Mouse (Mus musculus): ENCODE measurements around the gene Syap1. TPM values are rescaled to one million over a fixed set of nuclear protein-coding genes. Genes with fewer than 3 reads are reported as not detected.
A peak's percentile ranks its signal among the peaks of the same experiment; 100 is the strongest.
"Not testable (repeated sequence)": the region's sequence is repeated elsewhere in the genome, so short reads cannot be mapped to it uniquely, and the experiment has no call there.

Gene Syap1
- total RNA-seq, 2 experiments from 2014 or later = 28.2 to 29.0 TPM

- DNase-seq = no peak
Measured at GRCm38 (mm10) chrX:162831542-162831941, 56.7 kb downstream of the Syap1 start.

GRCm38 (mm10) chrX:162831036-162831435, 57.2 kb downstream of the Syap1 start:
- intact Hi-C loops (cut with DNase I; ENCODE audit: low total_unique reads) = no loop called here
- DNase-seq = no peak

More at GRCm38 (mm10) chrX:162831542-162831941, 56.7 kb downstream of the Syap1 start:
- intact Hi-C loops (cut with DNase I; ENCODE audit: low total_unique reads) = no loop called here

DNA sequence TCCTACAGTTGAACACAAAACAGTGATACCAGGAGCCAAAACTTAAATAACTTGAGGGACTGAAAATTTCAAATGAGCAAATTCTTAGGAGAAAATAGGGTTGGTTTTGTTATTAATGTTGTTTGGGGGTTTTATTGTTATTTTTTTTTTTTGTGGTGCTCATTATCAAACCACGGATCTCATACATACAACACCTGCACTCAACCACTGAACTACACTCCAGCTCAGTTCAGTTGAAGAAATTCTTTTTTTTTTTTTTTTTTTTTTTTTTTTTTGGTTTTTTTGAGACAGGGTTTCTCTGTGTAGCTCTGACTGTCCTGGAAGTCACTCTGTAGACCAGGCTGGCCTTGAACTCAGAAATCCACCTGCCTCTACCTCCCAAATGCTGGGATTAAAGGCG, 57.9 kb downstream of the Syap1 start:
- intact Hi-C loops (cut with DNase I; ENCODE audit: low total_unique reads) = not testable (repeated sequence)

DNA sequence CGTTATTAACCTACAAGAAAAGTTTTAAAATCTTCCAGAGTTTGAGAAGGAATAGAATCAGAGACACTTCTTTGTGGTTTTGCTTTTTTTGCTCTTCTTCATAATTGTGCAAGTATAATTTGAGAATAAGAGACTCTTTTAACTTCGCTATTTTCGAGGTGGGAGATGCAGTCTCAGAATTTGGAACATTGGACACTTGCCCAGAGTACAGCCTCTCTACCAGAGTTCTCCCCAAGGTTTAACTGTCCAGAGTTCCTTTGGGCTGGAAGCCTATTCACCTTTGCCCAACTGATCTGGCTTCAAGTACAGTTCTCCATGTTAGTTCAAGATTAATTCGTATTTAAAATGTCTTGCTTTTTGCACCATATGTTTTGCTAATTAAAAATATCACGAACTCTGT, 58.5 kb downstream of the Syap1 start:
- intact Hi-C loops (cut with DNase I; ENCODE audit: low total_unique reads) = no loop called here
- no peak for DNase-seq

More for the DNA sequence above, 57.9 kb downstream of the Syap1 start:
- not testable (repeated sequence) for DNase-seq

DNA sequence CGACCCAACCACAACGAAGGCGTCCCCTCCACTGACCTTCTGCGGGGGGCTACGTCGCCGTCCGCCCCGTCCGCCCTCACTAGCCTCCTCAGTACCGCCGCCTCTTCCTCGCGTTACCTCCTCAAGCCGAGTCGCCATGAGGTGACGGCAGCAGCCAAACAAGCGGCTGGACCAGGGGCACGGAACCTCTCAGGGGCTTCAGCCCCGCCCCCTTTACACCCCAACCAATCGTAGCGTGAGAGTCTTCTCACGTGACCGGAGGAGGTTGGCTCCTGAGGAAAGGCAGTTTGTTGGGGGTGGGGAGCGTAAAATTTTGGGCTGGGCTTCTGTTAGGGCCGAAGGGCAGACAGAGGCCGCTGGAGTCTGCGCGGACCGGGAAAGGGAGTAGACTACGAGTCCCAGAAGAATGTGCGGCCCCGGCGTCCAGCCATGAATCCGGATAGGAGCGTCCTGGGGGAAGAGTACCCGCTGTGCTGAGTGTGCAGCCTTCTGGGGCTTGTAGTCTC, 59.0 kb downstream of the Syap1 start, which contains the start of gene Txlng:
TSS of gene Txlng (minus strand) at position 252 of the 506 bp plus-strand sequence.
- intact Hi-C loops (cut with DNase I; ENCODE audit: low total_unique reads) = no loop called here
- peak; percentile 96 for DNase-seq

GRCm38 (mm10) chrX:162828783-162829182, 59.5 kb downstream of the Syap1 start:
- intact Hi-C loops (cut with DNase I; ENCODE audit: low total_unique reads) = no loop called here
- DNase-seq = no peak

- intact Hi-C loops (cut with DNase I; ENCODE audit: low total_unique reads) = no loop called here
- no peak for DNase-seq
Measured at GRCm38 (mm10) chrX:162828016-162828415, 60.2 kb downstream of the Syap1 start.

Small RNAs within 50 kb of the gene (microRNA-seq; reads per million reads assigned to microRNA genes)
- gene Mir3473a = 0 reads per million in 2 experiments

Other genes starting within 250 kb of the Syap1 start
- 1 to 10 TPM; 1.7 to 2.9 TPM for gene Reps2, start 244.8 kb downstream of the Syap1 start, total RNA-seq (2021)
- 100 to 1,000 TPM; 112 to 125 TPM for gene Rbbp7, start 128.0 kb downstream of the Syap1 start, total RNA-seq (2021)
- 1 to 10 TPM; 5.6 to 6.7 TPM for gene Txlng, start 59.0 kb downstream of the Syap1 start, total RNA-seq (2021)
- gene Ctps2, start 12.8 kb upstream of the Syap1 start, total RNA-seq (2021) = 10 to 100 TPM; 10.3 to 10.4 TPM
- gene S100g, start 76.2 kb upstream of the Syap1 start, total RNA-seq (2021) = not detected

Measured in gastrocnemius, postnatal 14 days (tissue).